Mouse (Mus musculus): ENCODE measurements at regions not wholly inside any gene's neighbourhood (a gene's known extent, or its start where the extent isn't known, plus 50 kb on each side); places are given as distances from the start of the nearest gene placed in this dataset.

DNA sequence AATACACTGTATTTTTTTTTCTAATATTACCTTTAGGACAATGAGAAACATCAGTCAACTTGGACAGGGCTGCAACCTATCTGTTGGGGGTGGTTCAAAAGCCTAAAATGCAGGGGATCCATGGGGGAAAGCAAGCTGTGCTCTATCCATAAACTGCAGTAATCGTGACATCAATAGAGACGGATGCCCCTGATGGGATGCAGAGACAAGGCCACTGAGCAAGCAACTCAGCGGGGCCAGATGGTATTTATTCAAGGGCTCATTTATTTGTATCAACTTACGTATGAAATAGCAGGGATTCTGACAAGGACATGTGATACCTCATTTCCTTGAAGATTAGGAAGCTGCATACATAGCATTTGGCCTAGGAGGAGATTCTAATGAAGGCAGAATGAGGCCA, 673.5 kb upstream of the A1bg start:
- no peak for DNase-seq (ENCODE audit: low spot score)

DNA sequence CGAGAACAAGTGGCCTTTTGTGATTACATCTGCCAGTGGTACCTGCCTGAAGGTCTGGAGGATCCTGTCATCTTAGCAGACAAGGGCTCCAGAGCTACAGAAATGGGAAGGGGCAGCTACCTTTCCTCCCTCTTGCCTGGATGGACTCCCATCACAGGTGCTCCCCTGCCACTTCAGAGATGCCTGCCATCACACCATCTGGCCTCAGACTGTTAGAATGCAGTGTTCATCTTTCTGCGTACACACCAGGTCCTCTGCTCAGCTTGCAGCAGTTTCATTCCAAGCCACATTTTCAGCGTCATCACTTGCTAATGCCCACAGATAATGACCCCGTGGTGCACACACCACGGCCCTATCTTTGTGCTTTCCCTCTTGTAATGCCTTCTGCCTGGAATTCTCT, 666.1 kb upstream of the A1bg start:
- no peak for DNase-seq (ENCODE audit: low spot score)

DNA sequence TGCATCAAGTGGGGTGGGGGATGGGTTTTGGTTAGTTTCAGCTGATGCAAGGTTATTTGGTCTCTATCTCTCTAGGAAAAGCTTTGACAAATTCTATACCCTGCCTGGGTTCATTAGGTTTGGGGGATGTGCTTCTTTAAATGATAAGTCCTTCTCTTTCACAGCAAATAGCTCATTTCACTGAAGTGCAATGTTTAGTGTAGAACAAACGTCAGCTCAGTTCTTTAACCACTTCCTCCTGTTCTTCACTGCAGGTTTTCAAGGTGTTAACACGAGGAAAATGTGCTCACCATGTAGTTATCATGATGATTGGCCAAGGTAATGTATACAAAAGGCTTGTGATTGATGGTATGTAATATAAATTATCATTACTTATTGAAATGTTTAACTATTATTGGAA, 659.5 kb upstream of the A1bg start:
- DNase-seq (ENCODE audit: low spot score): no peak

DNA sequence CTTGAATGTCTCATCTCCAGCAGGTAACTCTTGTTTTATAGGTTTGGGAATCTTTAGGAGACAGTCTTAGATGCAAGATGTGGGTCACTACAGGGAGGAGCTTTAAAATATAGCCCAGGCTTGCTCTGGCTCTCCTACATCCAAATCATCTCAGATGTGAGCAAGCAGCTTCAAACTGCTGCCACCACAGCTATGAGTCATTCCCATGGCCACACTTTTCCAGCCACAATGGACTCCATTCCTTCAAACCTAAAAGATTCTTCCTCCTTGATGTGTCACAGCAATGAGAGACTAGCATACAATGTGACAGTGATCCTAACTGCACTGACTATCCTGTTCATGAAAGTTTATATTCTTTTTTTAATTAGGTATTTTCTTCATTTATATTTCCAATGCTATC, 640.5 kb upstream of the A1bg start:
- no peak for DNase-seq (ENCODE audit: low spot score)

DNA sequence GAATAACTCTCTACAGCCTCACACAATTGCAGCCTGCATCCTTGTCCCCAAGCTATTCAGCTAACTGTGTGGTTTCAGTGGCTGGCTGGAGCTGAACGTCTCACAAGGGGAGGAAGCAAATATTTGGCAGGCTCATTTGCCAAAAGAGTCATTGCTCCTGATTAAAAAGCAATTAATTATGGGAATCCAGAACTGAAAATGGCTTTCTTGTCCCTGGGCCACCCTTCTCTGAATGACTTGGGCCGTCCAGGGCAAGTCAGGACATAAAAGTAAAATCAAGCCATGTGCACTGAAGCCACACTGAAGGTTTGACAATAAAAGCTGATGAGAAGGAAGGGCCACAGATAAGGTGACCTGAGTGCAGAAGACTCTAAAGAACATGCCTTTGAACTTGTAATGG, 639.4 kb upstream of the A1bg start:
- DNase-seq (ENCODE audit: low spot score): no peak

DNA sequence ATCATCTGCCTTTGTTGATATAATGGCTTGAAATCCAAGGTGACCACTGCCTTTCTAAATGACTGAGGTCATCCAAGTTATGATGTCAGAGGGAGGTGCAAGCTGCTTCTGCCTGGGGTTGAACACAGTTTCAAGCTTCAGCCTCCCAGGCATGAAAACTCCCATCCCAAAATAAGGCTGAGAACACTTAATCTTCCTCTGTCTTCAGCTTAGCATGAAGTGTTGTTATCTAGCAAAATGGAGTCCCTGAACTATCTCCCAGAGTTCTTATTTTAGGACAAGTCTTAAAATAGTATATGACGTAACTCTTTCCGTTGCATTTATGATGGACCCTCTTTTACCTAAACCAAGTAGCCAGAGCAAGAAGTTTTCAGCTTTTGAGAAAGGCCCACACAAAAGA, 631.1 kb upstream of the A1bg start:
- no peak for DNase-seq (ENCODE audit: low spot score)

DNA sequence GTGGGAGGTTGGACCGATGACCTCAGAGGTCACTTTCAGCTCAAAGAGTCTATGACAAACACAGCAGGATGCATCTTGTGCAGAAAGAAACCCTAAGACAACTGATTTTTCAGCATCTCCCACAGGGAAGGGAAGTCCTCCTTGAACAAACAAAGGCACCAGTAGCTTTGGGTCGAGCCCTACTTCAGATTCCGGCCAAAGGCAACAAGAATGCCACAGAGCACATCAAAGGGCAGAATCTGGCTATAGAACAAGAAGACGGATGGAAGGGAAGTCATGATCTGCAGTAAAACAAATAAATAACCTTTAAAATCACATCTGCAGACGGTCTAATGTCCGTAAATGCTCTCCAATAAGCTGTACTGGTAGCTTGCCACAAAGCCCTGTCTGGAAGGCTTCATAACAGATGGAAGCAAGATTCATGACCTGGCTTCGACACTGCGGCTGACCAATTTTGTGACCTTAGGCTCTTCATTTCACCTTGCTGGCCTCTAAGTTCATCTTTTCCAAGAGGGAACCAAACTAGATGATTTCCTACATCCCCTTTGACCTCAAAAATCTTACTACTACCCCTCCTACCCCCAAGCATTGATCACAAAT, 630.4 kb upstream of the A1bg start:
- DNase-seq (ENCODE audit: low spot score): no peak

DNA sequence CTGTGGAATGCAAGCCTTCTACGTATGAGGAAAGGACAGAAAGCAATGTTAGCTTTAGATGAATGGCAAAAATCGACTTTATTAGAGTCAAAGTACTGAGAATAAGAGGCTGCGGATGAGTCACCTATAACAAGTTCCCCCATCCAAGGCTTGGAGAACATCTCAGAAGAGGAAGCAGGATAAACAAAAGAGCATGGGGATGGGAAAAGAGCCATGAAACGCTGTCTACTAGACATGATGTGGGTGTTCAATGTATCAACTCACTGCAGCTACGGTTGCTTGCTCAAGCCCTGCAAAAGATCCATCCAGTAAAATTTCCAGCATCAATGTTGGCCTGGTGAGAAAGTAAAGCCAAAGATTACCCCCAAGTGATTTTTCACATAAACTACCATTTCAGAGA, 628.4 kb upstream of the A1bg start:
- DNase-seq (ENCODE audit: low spot score): no peak

DNA sequence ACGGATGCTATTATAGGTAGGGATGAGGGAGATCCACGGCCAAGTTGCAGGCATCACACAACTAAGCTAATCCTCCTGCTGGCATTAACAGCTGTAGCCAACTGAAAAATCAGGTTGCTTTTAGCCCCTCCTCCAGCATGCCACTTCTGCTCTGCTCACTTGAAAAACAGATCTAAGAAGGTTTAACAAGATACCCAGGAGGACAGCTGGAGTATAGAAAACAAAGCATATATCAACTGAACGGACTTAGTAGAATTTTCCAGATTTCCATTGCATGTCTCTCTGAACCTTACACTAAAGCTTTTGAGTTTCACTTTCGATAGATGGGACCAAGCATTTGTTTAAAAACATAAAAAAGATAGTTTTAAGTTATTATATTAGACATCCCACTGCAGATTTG, 625.6 kb upstream of the A1bg start:
- DNase-seq (ENCODE audit: low spot score): no peak

DNA sequence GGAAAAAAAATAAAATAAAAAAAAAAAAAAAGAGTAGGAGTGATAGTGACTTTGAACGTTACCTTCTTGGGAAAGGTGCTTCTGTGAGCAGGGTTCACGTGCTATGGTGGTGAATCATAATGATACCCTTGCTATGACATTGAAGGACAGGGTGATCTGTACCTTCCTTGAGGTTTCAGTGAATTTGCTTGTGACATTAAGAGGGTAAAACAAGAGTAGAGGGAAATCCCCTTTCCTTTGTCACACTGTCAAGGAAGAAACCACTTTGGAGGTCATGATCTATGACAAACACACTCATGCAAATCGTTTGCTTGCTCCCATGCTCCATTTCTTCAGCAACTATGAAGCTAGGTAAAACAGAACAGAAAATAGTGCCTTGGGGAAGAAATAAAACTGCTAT, 623.8 kb upstream of the A1bg start:
- no peak for DNase-seq (ENCODE audit: low spot score)

DNA sequence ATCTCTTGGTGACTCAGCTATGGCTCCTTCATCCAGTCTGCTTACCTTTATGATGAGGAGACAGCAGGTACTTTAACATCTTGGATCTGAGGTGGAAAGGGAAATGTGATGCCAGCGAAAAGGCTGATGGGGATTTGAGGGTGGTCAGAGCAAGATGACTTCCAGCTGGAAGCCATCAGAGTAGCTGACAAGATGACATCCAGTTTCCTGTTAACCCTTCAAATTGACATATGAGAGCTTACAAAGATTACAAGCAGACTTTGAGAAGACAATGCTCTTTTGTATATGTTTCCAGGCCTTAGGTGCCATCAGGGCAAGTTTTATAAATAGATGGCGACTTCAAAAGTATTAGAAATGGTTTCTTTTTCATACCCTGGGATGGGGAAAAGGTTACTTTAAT, 621.3 kb upstream of the A1bg start:
- DNase-seq (ENCODE audit: low spot score): no peak

DNA sequence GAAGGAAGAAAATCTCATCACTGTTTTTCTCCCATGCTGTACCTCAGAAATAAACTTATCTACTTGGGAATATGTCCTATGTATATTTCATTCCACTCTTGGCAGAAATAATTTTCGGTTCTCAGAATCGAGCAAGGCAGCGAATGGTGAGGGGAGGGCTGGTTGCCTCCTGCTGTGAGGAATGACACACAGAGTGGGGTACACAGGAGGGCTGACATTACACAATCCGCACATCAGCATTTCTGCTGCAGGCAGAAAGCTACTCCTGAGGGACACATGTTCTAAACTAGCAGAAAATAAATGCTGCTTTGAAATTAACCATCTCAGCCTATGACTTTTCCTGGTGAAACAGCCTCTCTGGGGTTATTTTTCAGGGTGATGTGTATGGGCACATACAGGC, 618.8 kb upstream of the A1bg start:
- DNase-seq (ENCODE audit: low spot score): no peak

DNA sequence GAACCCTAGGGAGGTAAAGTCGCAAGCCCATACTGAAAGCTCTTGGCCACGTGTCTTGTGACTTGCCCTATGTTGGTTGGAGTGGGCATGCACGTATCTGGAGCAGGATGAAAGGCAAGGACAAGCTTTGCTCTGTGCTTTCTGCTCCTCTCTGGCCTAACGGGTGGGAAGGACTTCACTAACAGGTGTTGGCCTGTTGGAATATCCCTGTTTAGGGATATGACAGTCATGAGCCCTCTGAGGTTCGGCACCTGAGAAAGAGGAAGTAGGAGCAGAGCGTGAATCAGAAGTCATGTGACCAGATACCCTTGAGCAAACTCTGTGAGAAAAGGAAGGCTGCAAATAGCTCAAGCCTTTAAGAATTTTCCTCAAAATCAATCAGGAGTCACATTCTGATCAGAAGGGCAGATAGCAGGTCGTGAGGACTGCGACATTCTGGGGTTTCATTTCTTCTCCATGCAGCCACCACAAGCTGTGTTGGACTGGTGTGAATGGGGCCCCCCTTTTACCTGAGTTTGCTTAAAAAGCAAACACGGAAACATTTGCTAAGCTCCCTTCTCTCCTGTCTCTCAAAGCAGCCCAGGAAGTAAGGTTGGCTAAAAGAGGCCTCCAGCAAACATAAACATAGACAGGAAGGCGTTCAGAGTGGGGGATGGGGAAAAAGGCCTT, 618.1 kb upstream of the A1bg start:
- no peak for DNase-seq (ENCODE audit: low spot score)

DNA sequence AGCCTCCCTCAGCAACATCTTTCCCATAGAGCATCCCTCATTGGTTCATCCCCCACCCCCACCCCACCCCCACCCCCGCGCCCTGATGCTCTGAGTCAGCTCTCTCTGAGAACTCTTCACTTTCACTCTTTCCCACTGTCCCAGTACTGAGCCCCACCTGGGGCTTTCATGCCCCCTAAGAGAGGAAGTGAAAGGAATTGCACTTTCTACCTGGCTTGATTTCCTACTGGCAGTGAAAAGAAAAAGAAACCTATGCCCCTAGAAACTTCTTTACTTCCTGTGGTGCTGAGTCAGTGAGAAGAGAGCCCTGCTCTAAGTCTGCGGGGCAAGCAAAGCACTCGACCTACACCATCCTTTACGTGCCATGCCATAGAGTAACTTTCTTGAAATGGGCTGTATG, 616.1 kb upstream of the A1bg start:
- DNase-seq (ENCODE audit: low spot score): no peak

DNA sequence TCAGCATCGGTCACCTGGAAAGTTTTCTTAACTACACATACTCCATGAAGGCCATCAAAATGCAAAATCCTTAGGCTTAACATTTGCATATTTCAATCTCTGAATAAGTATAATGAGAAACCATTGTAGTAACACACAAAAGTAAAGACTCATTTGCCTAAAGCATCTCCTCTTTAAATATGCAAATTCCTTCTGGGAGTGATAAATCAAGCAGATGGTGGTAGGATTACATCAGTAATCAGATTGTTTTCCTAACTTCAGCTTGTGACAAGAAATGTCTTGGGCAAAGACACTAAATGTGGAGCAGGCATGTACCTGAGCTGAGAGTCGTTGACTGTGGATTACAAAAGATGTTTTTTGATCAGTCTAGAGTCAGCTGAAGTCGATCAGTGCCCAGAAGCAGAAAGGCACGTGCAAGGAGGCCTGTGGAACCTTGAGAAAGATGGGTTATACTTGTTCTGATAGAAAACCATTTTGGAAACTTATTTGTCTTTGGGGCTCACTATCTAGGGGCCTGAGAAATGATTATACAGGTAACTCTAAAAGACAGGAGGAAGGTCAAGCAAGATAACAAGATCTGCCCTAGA, 615.5 kb upstream of the A1bg start:
- no peak for DNase-seq (ENCODE audit: low spot score)

DNA sequence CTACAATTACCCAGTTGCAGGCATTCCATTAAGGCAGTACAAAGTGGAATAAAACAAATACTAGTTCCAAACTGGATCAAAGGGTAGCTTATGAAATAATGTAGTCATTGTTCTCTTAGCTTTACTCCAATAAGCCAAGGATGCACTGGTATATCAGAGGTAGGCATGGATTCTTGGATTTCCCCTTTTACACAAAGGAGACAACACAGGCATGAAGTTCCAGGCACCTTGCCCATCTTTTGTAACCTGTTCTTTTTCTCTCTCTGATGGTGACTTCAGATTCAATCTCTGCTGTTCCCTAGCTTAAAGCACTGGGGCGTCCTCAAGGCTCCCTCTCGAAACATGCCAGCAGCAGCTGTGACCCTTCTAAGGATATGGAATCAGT, 613.5 kb upstream of the A1bg start:
- DNase-seq (ENCODE audit: low spot score): no peak

DNA sequence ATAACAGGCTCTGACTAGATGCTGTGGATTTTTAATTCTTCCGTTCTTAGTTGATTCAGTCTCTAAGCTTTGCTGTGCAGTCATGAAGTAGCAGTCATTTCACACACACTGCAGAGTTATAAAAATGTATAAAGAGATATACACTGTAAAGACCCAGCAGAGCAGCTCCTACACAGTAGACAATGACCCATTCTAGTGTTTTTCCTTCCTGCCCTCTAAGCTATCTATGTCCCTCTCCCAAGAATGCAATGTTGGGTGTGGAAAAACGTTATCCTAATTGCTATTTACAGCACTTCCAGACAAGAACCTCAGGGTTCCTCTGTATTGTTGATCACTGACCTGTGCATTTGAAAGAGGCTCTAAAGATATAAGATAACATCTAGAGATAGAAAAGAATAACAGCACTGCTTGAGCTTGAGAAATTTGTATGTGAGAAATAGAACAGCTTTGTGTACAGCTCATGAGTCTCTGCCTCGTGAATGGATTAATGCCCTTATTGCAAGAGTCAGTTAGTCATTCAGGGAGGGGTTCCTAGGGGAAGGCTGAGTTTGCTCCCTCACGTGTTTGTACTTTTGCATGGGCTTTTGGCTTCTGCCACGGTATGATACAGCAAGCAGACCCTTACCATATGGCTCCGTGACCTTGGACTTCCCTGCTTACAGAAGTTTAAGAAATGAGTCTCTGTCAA, 613.0 kb upstream of the A1bg start:
- no peak for DNase-seq (ENCODE audit: low spot score)

DNA sequence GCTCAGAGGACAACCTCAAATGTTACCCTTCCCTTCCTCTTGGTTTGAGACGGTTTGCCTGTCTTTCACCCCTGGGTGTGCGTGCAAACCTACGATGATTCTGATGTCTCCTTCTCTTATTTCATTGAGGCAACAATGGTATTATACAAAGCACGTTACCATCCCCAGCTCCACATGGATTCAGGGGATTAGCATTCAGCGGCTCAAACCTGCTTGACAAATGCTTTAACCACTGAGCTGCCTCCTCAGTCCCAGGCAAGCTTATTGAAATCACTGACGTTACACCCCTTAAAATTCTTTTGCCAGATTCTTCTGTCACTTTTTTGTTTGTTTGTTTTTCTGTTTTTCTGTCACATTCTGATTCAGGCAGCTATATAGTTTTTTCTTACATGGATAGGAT, 612.4 kb upstream of the A1bg start:
- no peak for DNase-seq (ENCODE audit: low spot score)

DNA sequence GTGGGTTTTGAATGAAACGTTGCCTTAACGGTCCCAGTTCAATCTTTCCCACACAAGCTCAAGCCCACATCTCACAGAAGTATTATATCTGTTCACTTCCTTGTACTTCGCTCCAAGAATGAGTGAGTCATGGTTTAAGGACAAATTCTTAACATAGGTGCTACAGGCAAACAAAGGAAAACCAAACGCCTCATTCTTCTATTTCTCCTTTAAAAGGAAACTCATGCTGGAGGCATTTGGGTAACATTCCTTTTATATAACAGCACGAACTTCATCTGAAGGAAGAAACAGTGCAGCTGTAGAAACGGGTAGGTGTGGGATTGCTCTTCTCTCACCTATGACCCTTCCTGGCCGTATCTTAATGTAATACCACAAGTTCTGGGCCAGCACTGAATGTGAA, 610.0 kb upstream of the A1bg start:
- no peak for DNase-seq (ENCODE audit: low spot score)

DNA sequence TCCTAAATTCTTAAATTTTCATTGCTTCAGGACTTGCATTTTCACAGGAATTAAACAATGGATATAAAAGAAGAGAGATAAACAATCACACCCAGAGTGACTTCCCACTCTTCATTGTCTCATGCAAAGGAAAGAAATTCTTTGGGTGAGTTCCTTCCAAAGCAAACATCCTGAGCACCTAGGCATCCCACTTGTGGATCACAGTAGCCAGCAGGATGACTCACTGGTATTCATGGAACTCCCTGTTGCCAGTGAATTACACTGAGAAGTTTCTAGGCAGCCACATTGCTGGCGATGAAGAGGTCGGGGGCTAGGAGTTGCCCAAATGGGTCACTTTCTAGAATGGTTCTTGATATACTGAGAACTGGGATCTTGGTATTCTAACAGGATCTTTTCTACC, 609.2 kb upstream of the A1bg start:
- no peak for DNase-seq (ENCODE audit: low spot score)

DNA sequence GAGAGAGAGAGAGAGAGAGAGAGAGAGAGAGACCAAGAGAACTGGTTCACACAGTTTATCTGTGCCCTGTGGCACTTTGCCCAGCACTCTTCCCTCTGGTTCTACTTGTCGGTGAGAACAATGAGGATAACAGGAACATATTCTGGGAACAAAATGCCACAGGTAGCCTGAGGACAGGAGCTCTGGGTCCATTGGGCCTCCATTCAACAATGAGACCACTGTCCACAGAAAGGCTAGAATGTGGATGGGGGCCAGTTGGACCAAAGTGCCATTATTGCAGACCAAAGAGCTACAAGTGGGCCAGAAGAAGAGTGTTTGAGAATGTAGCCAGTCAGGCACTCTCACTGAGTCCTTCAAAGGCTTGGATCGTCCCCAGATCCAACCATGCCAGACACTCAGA, 600.2 kb upstream of the A1bg start:
- no peak for DNase-seq (ENCODE audit: low spot score)

DNA sequence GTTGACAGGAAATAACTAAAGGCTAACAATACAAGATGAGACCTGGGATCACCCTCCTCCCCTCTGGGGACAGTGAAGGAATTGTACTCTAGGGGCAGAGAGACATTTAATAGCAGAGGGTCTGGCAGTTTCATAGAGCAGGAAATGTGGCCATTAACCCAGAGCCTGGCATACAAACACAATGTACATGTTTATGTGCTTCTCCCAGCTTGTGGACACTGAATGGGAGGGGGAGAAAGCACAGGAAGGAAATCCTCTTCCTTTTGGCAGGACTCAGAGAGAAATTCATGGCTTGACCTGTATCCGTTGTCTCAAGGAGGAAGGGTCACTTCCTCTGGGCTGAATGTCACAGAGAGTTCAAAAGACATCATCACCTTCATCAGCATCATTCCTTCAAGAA, 594.5 kb upstream of the A1bg start:
- DNase-seq (ENCODE audit: low spot score): no peak

DNA sequence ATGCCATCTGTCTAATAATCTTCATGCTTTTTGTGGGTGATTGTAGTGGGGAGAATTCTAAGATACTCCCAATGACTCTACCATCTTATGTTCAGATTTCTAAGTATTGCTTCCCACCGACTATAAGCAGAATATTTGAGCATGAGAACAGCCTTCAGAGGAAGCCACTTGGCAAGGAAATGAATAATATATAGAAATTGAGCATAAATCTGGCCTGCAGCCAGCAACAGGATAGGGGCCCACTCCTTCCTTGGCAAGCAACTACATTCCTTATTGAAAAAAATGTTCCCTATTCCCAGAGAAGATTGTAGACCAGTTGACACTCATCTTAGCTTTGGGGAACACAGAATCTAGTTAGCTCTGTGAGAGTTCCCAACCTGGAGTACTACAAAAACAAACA, 591.5 kb upstream of the A1bg start:
- DNase-seq (ENCODE audit: low spot score): no peak

DNA sequence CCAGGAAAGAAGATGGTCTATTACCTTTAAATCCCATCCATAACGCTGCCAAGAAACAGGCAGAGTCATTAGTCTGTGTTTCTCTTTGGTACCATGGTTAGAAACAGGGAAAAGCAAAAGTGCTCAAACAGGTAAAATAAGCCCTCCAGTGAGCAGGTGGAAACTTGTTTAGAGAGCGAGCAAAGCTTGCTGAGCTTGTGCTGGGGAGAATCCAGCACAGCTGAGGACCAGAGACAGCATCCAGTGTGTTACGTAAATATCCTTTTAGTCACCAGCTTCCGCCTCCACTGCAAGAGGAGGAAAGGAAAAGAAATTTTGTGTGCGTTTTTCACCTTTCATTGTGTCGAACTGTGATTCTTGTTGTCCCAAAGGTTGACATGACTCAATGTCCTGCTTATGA, 586.0 kb upstream of the A1bg start:
- DNase-seq (ENCODE audit: low spot score): no peak

All from layer of hippocampus, adult 11-12 months (tissue).